Mouse (Mus musculus): ENCODE measurements around the gene Ttc38.
"Not testable (repeated sequence)": the region's sequence is repeated elsewhere in the genome, so short reads cannot be mapped to it uniquely, and the experiment has no call there.

The Ttc38 gene

GRCm38 (mm10) chr15:85826676-85827075 is 5.4 kb upstream of the Ttc38 start:
- no peak for DNase-seq

- DNase-seq: no peak
These were observed 4.0 kb upstream of the Ttc38 start for GRCm38 (mm10) chr15:85828071-85828470.

GRCm38 (mm10) chr15:85829470-85829869 is 2.6 kb upstream of the Ttc38 start:
- DNase-seq: no peak

- peak in 1 of 2 experiments; percentile 11 for DNase-seq
These were observed 493 bp downstream of the Ttc38 start for GRCm38 (mm10) chr15:85832599-85832998.

GRCm38 (mm10) chr15:85835335-85835734 is 3.2 kb downstream of the Ttc38 start:
- peak; percentile 11 to 33 for DNase-seq

- DNase-seq: no peak
These were observed 4.8 kb downstream of the Ttc38 start for GRCm38 (mm10) chr15:85836887-85837286.

- peak; percentile 56 to 68 for DNase-seq
These were observed 8.9 kb downstream of the Ttc38 start for GRCm38 (mm10) chr15:85840983-85841382.

- no peak for DNase-seq
These were observed 9.8 kb downstream of the Ttc38 start for GRCm38 (mm10) chr15:85841796-85842360.

- DNase-seq: peak; percentile 51 to 58
These were observed 13.0 kb downstream of the Ttc38 start for GRCm38 (mm10) chr15:85845071-85845470.

- DNase-seq: peak; percentile 55 to 67
These were observed 19.7 kb downstream of the Ttc38 start for GRCm38 (mm10) chr15:85851656-85852392.

GRCm38 (mm10) chr15:85858980-85859489 is 26.9 kb downstream of the Ttc38 start:
- DNase-seq: peak in 1 of 2 experiments; percentile 41

- peak; percentile 94 to 96 for DNase-seq
These were observed 27.5 kb downstream of the Ttc38 start, which contains the start of gene Gtse1 for GRCm38 (mm10) chr15:85859490-85860031. Gtse1 (plus strand) TSS chr15:85859745.

GRCm38 (mm10) chr15:85865913-85866312 is 33.8 kb downstream of the Ttc38 start:
- not testable (repeated sequence) for DNase-seq

GRCm38 (mm10) chr15:85867696-85868095 is 35.6 kb downstream of the Ttc38 start:
- peak; percentile 85 to 92 for DNase-seq

GRCm38 (mm10) chr15:85877336-85877735 is 45.2 kb downstream of the Ttc38 start:
- no peak for DNase-seq

GRCm38 (mm10) chr15:85878848-85879497 is 46.9 kb downstream of the Ttc38 start, which contains the start of gene Trmu:
Trmu (plus strand) TSS chr15:85879312.
- peak; percentile 93 to 95 for DNase-seq

GRCm38 (mm10) chr15:85879498-85879895 is 47.4 kb downstream of the Ttc38 start:
- peak; percentile 53 to 68 for DNase-seq

GRCm38 (mm10) chr15:85885606-85886005 is 53.5 kb downstream of the Ttc38 start:
- no peak for DNase-seq

- DNase-seq: no peak
These were observed 57.1 kb downstream of the Ttc38 start for GRCm38 (mm10) chr15:85889235-85889634.

GRCm38 (mm10) chr15:85891971-85892370 is 59.9 kb downstream of the Ttc38 start:
- peak; percentile 73 to 79 for DNase-seq

GRCm38 (mm10) chr15:85892498-85893118 is 60.5 kb downstream of the Ttc38 start:
- DNase-seq: peak; percentile 53 to 54

- DNase-seq: no peak
These were observed 61.8 kb downstream of the Ttc38 start for GRCm38 (mm10) chr15:85893871-85894270.

GRCm38 (mm10) chr15:85896284-85896683 is 64.2 kb downstream of the Ttc38 start:
- DNase-seq: peak; percentile 95 to 98

Data from cerebellum, postnatal 10 days (tissue).